Mouse (Mus musculus) induced T-regulatory cell, adult 2 months (primary cell): ENCODE data around the gene Zfp607b.

Source experiments
- DNase-seq: peaks from one replicate; pipeline ENCODE4 v3.0.0-alpha.2; 2012; ENCODE audit warnings: low read depth

Gene Zfp607b

GRCm38 (mm10) chr7:27688815-27689612 is at the start of gene Zfp607b:
TSS of gene Zfp607b (plus strand) at chr7:27689340.
- DNase-seq: peak; percentile 97

GRCm38 (mm10) chr7:27644471-27644870 is 44.7 kb upstream of the Zfp607b start:
- peak; percentile 43 for DNase-seq

- no peak for DNase-seq
Observed at GRCm38 (mm10) chr7:27646516-27646915, 42.6 kb upstream of the Zfp607b start.

GRCm38 (mm10) chr7:27647281-27648002 is 41.7 kb upstream of the Zfp607b start:
- DNase-seq: no peak

- DNase-seq: no peak
Observed at GRCm38 (mm10) chr7:27649723-27650122, 39.4 kb upstream of the Zfp607b start.

- DNase-seq: peak; percentile 90
Observed at GRCm38 (mm10) chr7:27650949-27651348, 38.2 kb upstream of the Zfp607b start.

- DNase-seq: peak; percentile 65
Observed at GRCm38 (mm10) chr7:27653681-27654437, 35.3 kb upstream of the Zfp607b start, which contains the start of gene Ttc9b. TSS of gene Ttc9b (plus strand) at chr7:27653915.

- DNase-seq: peak; percentile 70
Observed at GRCm38 (mm10) chr7:27654607-27655276, 34.4 kb upstream of the Zfp607b start.

GRCm38 (mm10) chr7:27655545-27655944 is 33.6 kb upstream of the Zfp607b start:
- no peak for DNase-seq

- no peak for DNase-seq
Observed at GRCm38 (mm10) chr7:27656600-27656999, 32.5 kb upstream of the Zfp607b start.

- no peak for DNase-seq
Observed at GRCm38 (mm10) chr7:27657824-27658395, 31.2 kb upstream of the Zfp607b start.

GRCm38 (mm10) chr7:27658712-27659663 is 30.2 kb upstream of the Zfp607b start:
- no peak for DNase-seq

- DNase-seq: no peak
Observed at GRCm38 (mm10) chr7:27662038-27662437, 27.1 kb upstream of the Zfp607b start.

- DNase-seq: no peak
Observed at GRCm38 (mm10) chr7:27673064-27673574, 16.0 kb upstream of the Zfp607b start.

GRCm38 (mm10) chr7:27673575-27674131 is 15.5 kb upstream of the Zfp607b start:
- peak; percentile 35 for DNase-seq

GRCm38 (mm10) chr7:27674195-27674521 is 15.0 kb upstream of the Zfp607b start:
- no peak for DNase-seq

- peak; percentile 96 for DNase-seq
Observed at GRCm38 (mm10) chr7:27674522-27675221, 14.5 kb upstream of the Zfp607b start, which contains the start of gene Map3k10. TSS of gene Map3k10 (minus strand) at chr7:27674598.

GRCm38 (mm10) chr7:27675222-27675612 is 13.9 kb upstream of the Zfp607b start:
- no peak for DNase-seq

- DNase-seq: no peak
Observed at GRCm38 (mm10) chr7:27683218-27683617, 5.9 kb upstream of the Zfp607b start.
